Mouse (Mus musculus) CD8-positive naive resting alpha-beta T cell, adult 57 days (primary cell): Measurements from ENCODE around the gene Rev3l. TPM values are rescaled to one million over a fixed set of nuclear protein-coding genes. Genes with fewer than 3 reads are reported as not detected.

ENCODE experiments used
- total RNA-seq: library from RNA; stranded (reverse); gene quantifications from one replicate; pipeline ENCODE4 v1.2.4, GENCODE M21; 2023

Rev3l gene
- 72.7 TPM for total RNA-seq

DNA sequence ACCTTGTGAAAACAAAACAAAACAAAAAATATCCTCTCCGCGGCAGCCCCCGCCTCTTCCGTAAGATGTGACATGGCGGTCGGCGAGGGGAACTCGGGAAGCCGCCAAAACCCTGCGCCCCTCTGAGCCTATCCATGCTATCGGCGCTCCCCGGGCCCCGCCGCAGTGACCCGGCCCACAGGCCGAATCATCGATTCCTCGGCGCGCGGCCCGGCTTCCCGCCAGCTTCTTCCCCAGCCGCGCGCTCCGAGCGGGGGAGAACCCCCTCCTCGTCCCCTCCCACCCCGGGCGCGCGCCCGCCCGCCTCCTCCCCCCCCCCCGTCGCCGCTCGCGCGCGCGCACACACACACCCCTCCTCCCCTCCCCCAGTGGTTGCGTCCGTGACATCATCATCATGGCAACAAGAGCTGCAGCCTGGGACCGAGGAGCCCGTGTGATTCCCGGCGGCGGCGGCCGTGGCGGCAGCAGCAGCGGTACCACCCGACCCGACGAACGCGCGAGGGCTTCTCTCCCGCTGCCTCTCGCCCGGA, at the start of gene Rev3l:
TSS of gene Rev3l (plus strand) at position 383 of the 530 bp plus-strand sequence.

DNA sequence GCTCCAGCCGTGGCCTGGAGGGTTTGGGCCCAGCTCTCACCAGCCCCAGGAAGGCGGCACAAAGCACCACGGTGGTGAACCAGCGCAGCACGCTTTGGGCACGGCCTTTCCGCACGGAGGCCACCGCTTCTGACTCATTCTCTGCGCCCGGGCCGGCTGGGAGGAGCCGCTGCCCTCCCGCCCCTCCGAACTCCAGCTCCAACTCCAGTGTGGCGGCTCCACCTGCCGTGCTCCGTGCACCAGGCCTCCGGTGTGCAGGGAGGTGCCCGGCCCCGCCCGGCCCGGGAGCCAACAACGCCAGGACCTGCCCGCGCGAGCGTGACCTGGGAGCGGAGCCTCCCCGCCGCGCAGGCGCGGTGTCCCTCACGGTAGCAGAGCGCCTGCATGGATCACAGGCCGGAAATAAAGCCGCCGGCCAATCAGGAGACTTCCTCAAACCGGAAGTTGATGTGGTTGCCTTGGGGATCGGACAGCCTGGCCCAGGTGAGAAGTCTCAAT, 167.0 kb downstream of the Rev3l start, which contains the start of gene Mfsd4b4:
TSS of gene Mfsd4b4 (minus strand) at position 365 of the 498 bp plus-strand sequence.

Other genes with a start within 250 kb of the Rev3l start
- 79.9 TPM for gene Traf3ip2, start 119.2 kb upstream of the Rev3l start, total RNA-seq
- gene Mfsd4b4, start 167.1 kb downstream of the Rev3l start, total RNA-seq, result 4.8 TPM
- gene Mfsd4b2, start 194.8 kb downstream of the Rev3l start, total RNA-seq, result 0.58 TPM
- 0.37 TPM for gene Mfsd4b3, start 228.0 kb downstream of the Rev3l start, total RNA-seq